Mouse (Mus musculus) neural tube, embryonic 15.5 days (tissue): ENCODE results near the gene Cfap157. TPM values are rescaled to one million over a fixed set of nuclear protein-coding genes. Genes with fewer than 3 reads are reported as not detected.

Experiments used
- ATAC-seq: fragments of 200-750 bp; cut with Nextera tagmentation; 2 replicates; pipeline ENCODE4 v1.8.0; 2017; ENCODE audit warnings: mild to moderate bottlenecking, moderate TSS enrichment, moderate library complexity; ENCODE audit not compliant: low FRiP score
- H3K27ac ChIP-seq: fragments of 300-500 bp; sonication (generic); replicated peaks from 2 replicates; pipeline ENCODE4 v1.5.1; 2015; ENCODE audit warnings: mild to moderate bottlenecking, inconsistent platforms
- H3K27me3 ChIP-seq: fragments of 300-500 bp; sonication (generic); replicated peaks from 2 replicates; pipeline ENCODE4 v1.6.1; 2015; ENCODE audit warnings: inconsistent platforms
- H3K36me3 ChIP-seq: fragments of 300-500 bp; sonication (generic); 2 replicates; pipeline ENCODE4 v1.6.1; 2015; ENCODE audit warnings: inconsistent platforms
- H3K4me1 ChIP-seq: fragments of 300-500 bp; sonication (generic); 2 replicates; pipeline ENCODE4 v1.6.1; 2015; ENCODE audit warnings: inconsistent platforms
- H3K4me2 ChIP-seq: fragments of 300-500 bp; sonication (generic); 2 replicates; pipeline ENCODE4 v1.6.1; 2015; ENCODE audit warnings: inconsistent platforms, mild to moderate bottlenecking, moderate library complexity
- H3K4me3 ChIP-seq: fragments of 300-500 bp; sonication (generic); replicated peaks from 2 replicates; pipeline ENCODE4 v1.5.1; 2015; ENCODE audit warnings: mild to moderate bottlenecking, inconsistent platforms
- H3K9ac ChIP-seq: fragments of 300-500 bp; sonication (generic); replicated peaks from 2 replicates; pipeline ENCODE4 v1.6.1; 2015; ENCODE audit warnings: mild to moderate bottlenecking, inconsistent platforms
- H3K9me3 ChIP-seq: fragments of 300-500 bp; sonication (generic); replicated peaks from 2 replicates; pipeline ENCODE4 v1.6.1; 2016; ENCODE audit warnings: inconsistent platforms
- WGBS: fragments of 180-500 bp; shearing (Covaris S2); methylation state at CpG from one replicate; pipeline ENCODE4 v1.1.7; 2015; ENCODE audit warnings: mixed read lengths; 5-methylcytosine and 5-hydroxymethylcytosine counted together
- polyA plus RNA-seq: library from polyadenylated mRNA; unstranded; fragments of >200 nt; fragmentation: Nextera tagmentation; extraction: Ambion mirVana; gene quantifications from 2 replicates; pipeline ENCODE4 v1.2.1, GENCODE M21; 2015

The Cfap157 gene
- polyA plus RNA-seq, 1 experiment from 2014 or later, result 1.1 TPM

DNA sequence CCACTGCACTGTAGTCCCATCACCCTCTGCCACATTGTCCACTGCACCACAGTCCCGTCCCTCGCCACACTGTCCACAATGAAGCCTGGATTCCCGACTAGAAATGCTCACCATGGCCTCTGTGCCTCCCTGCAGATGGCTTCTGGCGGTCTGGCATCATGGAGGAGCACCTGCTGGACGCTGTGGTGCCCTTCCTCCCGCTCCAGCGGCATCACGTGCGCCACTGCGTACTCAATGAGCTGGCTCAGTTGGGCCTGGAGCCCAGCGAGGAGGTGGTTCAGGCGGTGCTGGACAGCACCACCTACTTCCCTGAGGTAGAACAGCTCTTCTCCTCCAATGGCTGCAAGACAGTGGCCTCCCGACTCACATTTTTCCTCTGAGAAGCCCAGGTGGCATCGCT, 22.9 kb downstream of the Cfap157 start:
- Histone ChIP-seq H3K4me1 (peaks cover 19% of the 10 kb centered on the region), H3K36me3 (peaks cover 33% of the 10 kb centered on the region), H3K9me3 (no peaks in the 10 kb centered on the region), H3K4me3 (no peak overlapping the region), H3K27ac (no peak overlapping the region), H3K27me3 (no peaks in the 10 kb centered on the region), H3K9ac (no peak overlapping the region), H3K4me2 (no peak overlapping the region)
- 91% methylated on average over 14 of the region's 14 CpGs for WGBS
- ATAC-seq, result no peak

DNA sequence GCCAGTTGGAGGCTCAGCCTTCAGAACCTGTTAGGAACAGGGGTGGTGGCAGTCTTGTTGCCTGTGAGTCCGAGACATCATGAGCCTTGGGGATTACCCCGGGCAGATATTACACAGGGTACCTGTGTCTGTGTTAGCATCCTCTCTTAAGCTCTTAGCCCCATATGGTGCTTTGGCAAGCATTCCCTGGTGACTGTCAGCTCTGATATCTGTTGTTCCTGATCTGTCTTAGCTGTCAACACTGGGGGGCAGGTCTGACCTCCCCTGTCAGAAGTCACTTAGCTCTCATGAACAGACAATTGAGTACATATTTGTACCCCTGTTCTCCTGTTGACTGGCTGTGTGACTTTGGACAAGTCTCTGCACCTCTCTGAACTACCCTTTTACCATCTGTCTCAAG, 25.2 kb downstream of the Cfap157 start:
- Histone ChIP-seq H3K4me1 (peaks cover 19% of the 10 kb centered on the region), H3K4me2 (no peak overlapping the region), H3K9ac (no peak overlapping the region), H3K4me3 (no peak overlapping the region), H3K9me3 (no peaks in the 10 kb centered on the region), H3K27ac (no peak overlapping the region), H3K27me3 (no peaks in the 10 kb centered on the region), H3K36me3 (peaks cover 43% of the 10 kb centered on the region)
- 92% methylated on average over 2 of the region's 2 CpGs for WGBS
- ATAC-seq, result no peak

- Histone ChIP-seq H3K9me3 (no peaks in the 10 kb centered on the region), H3K4me1 (peaks cover 19% of the 10 kb centered on the region), H3K4me2 (peak overlapping the region; percentile 58; the same call in 1 of the 2 replicates), H3K27me3 (no peaks in the 10 kb centered on the region), H3K27ac (no peak overlapping the region; the same call in 1 of the 2 replicates), H3K9ac (no peak overlapping the region), H3K4me3 (0 out of 2 replicates have a peak overlapping the region, but pooled peaks have one; percentile 74), H3K36me3 (peaks cover 45% of the 10 kb centered on the region)
- whole genome bisulfite sequencing, result 82% methylated on average over 8 of the region's 8 CpGs
- no peak for ATAC-seq
Measured at GRCm38 (mm10) chr2:32758503-32758902, 25.7 kb downstream of the Cfap157 start.

- peak within 1 kb of the TSS; percentile 58 for H3K4me2 ChIP-seq
- H3K4me1 ChIP-seq, result peaks cover 19% of the 10 kb centered on the region
- H3K9me3 ChIP-seq, result no peaks in the 10 kb centered on the region
- H3K27ac ChIP-seq, result peak within 1 kb of the TSS; percentile 95
- peak; percentile 96 for ATAC-seq
- H3K27me3 ChIP-seq, result no peaks in the 10 kb centered on the region
- H3K9ac ChIP-seq, result peak within 1 kb of the TSS; percentile 90
- under 1% methylated on average over 66 of the region's 66 CpGs for WGBS
- H3K4me3 ChIP-seq, result peak within 1 kb of the TSS; percentile 74
- peaks cover 46% of the 10 kb centered on the region for H3K36me3 ChIP-seq
Measured at GRCm38 (mm10) chr2:32757056-32757845, 27.0 kb downstream of the Cfap157 start, which contains the start of gene Tor2a. Gene Tor2a (plus strand): TSS chr2:32757234.

GRCm38 (mm10) chr2:32756674-32757055, 27.6 kb downstream of the Cfap157 start:
- Histone ChIP-seq H3K9ac (no peak overlapping the region), H3K4me3 (peak overlapping the region; percentile 74), H3K27me3 (no peaks in the 10 kb centered on the region), H3K9me3 (no peaks in the 10 kb centered on the region), H3K4me2 (peak overlapping the region; percentile 58), H3K27ac (0 out of 2 replicates have a peak overlapping the region, but pooled peaks have one; percentile 20), H3K4me1 (peaks cover 22% of the 10 kb centered on the region), H3K36me3 (peaks cover 43% of the 10 kb centered on the region)
- WGBS, result 36% methylated on average over 6 of the region's 6 CpGs
- peak; percentile 49; the same call in 1 of the 2 replicates for ATAC-seq

GRCm38 (mm10) chr2:32752181-32752580, 32.0 kb downstream of the Cfap157 start:
- Histone ChIP-seq H3K27ac (no peak overlapping the region), H3K27me3 (no peaks in the 10 kb centered on the region), H3K9ac (no peak overlapping the region), H3K4me3 (no peak overlapping the region), H3K4me2 (peak overlapping the region; percentile 52; the same call in 1 of the 2 replicates), H3K9me3 (no peaks in the 10 kb centered on the region), H3K4me1 (peaks cover 22% of the 10 kb centered on the region), H3K36me3 (peaks cover 68% of the 10 kb centered on the region)
- no peak for ATAC-seq
- 64% methylated on average over 10 of the region's 10 CpGs for WGBS

GRCm38 (mm10) chr2:32751665-32752033, 32.6 kb downstream of the Cfap157 start:
- ATAC-seq, result no peak
- peak overlapping the region; percentile 52 for H3K4me2 ChIP-seq
- peaks cover 20% of the 10 kb centered on the region for H3K4me1 ChIP-seq
- WGBS, result 13% methylated on average over 10 of the region's 10 CpGs
- no peak overlapping the region for H3K9ac ChIP-seq
- H3K4me3 ChIP-seq, result peak overlapping the region; percentile 22
- no peaks in the 10 kb centered on the region for H3K9me3 ChIP-seq
- peak overlapping the region; percentile 48; the same call in 1 of the 2 replicates for H3K27ac ChIP-seq
- H3K36me3 ChIP-seq, result peaks cover 73% of the 10 kb centered on the region
- no peaks in the 10 kb centered on the region for H3K27me3 ChIP-seq

DNA sequence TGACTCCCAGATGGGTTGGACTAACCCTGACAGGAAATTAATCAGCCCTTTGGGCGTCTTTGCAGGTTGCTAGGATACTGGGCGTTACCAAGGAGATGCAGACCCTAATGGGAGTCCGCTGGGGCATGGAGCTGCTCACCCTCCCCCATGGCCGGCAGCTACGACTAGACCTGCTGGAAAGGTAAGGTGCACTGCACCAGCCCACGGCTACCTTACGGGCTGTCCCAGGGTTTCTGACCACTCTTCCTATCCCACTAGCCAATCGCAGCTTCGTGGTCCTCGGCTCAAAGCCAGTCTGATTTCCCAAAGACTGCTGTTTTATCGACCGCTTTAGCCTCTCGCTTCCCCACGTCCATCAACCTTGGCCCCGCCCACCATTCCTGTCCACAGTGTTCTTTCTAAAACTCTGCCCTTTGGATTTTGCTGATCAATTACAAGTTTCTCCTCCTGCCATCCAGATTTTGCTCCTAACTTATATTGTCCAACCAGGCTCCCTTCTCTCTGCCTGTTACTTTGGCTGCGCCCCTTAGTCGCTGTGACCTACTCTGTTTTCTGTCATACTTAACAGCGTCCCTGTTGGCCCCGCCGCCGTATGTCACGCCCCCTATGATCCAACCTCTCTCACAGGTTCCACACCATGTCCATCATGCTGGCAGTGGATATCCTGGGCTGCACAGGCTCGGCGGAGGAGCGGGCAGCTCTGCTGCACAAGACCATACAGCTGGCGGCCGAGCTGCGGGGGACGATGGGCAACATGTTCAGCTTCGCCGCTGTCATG, 33.2 kb downstream of the Cfap157 start:
- WGBS, result 9% methylated on average over 31 of the region's 31 CpGs
- peak overlapping the region; percentile 48 for H3K27ac ChIP-seq
- peak overlapping the region; percentile 52 for H3K4me2 ChIP-seq
- H3K9me3 ChIP-seq, result no peaks in the 10 kb centered on the region
- H3K36me3 ChIP-seq, result peaks cover 79% of the 10 kb centered on the region
- no peak overlapping the region; the same call in 1 of the 2 replicates for H3K9ac ChIP-seq
- peak overlapping the region; percentile 22 for H3K4me3 ChIP-seq
- ATAC-seq, result peak; percentile 61
- H3K4me1 ChIP-seq, result peaks cover 19% of the 10 kb centered on the region
- no peaks in the 10 kb centered on the region for H3K27me3 ChIP-seq

GRCm38 (mm10) chr2:32750199-32750598, 34.0 kb downstream of the Cfap157 start:
- H3K27ac ChIP-seq, result no peak overlapping the region
- H3K27me3 ChIP-seq, result no peaks in the 10 kb centered on the region
- H3K4me2 ChIP-seq, result no peak overlapping the region
- H3K4me3 ChIP-seq, result no peak overlapping the region
- H3K36me3 ChIP-seq, result peaks cover 88% of the 10 kb centered on the region
- H3K9me3 ChIP-seq, result no peaks in the 10 kb centered on the region
- WGBS, result 72% methylated on average over 7 of the region's 7 CpGs
- ATAC-seq, result no peak
- no peak overlapping the region; the same call in 1 of the 2 replicates for H3K9ac ChIP-seq
- H3K4me1 ChIP-seq, result peaks cover 19% of the 10 kb centered on the region

GRCm38 (mm10) chr2:32749082-32749481, 35.1 kb downstream of the Cfap157 start:
- Histone ChIP-seq H3K4me3 (no peak overlapping the region), H3K36me3 (peaks cover 83% of the 10 kb centered on the region), H3K9ac (no peak overlapping the region), H3K4me1 (peaks cover 25% of the 10 kb centered on the region), H3K9me3 (no peaks in the 10 kb centered on the region), H3K4me2 (no peak overlapping the region), H3K27me3 (no peaks in the 10 kb centered on the region), H3K27ac (no peak overlapping the region)
- ATAC-seq, result no peak
- WGBS, result 87% methylated on average over 16 of the region's 16 CpGs

DNA sequence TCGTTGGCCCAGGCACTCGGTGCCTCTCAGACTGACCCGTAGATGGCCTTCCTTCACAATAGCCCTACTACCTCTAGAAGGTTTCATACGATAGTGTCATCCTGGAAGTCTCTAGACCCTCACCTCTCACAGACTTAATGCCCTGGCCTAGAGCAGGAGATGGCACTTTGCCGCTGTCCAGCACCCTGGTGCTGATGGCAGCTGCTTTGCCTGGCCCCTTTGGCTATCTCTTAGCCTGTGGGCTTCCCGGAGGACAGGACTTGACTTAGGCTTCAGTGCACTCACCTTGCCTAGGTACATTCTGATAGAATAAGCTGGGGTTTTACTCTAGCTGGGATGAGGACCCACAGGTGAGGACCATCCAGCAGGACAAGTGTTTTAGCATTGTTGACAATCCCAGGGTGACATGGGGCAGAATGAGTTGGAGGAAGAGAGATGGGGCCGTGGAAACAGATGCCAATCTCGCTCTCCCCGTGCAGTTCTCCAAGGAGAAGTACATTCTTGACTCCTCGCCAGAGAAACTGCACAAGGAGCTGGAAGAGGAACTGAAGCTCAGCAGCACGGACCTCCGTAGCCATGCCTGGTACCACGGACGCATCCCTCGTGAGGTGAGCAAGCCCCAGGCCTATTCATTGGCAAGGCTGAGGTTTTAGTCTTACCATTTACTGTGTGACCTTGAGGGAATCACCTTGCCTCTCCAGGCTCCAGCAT, 39.8 kb downstream of the Cfap157 start:
- no peak overlapping the region for H3K27ac ChIP-seq
- H3K4me3 ChIP-seq, result no peak overlapping the region
- H3K27me3 ChIP-seq, result no peaks in the 10 kb centered on the region
- H3K4me2 ChIP-seq, result no peak overlapping the region
- no peaks in the 10 kb centered on the region for H3K9me3 ChIP-seq
- 77% methylated on average over 15 of the region's 15 CpGs for WGBS
- no peak overlapping the region for H3K9ac ChIP-seq
- H3K36me3 ChIP-seq, result peaks cover 44% of the 10 kb centered on the region
- no peak for ATAC-seq
- peaks cover 49% of the 10 kb centered on the region for H3K4me1 ChIP-seq
